Mouse (Mus musculus): ENCODE results near the gene Plaur. TPM values are rescaled to one million over a fixed set of nuclear protein-coding genes. Genes with fewer than 3 reads are reported as not detected.

Gene Plaur
- 0.79 and 0.97 TPM in 2 replicates for polyA plus RNA-seq (2012; rRNA removed)

GRCm38 (mm10) chr7:24462388-24463319 lies at the start of gene Plaur:
Gene Plaur (plus strand): TSS chr7:24462484.
- no peak for DNase-seq
- 8% methylated on average over 27 of the region's 27 CpGs for WGBS
- Histone ChIP-seq H3K27ac (ENCODE audit: insufficient read depth, low read length) (no peak within 1 kb of the TSS; the same call in 1 of the 2 replicates), H3K4me3 (replicated peaks; ENCODE audit: insufficient read depth, low read depth, low read length) (no peak within 1 kb of the TSS), H3K4me1 (ENCODE audit: control insufficient read depth, insufficient read depth, low read length) (no peaks in the 10 kb centered on the region), H3K27me3 (ENCODE audit: control insufficient read depth, insufficient read depth, low read length) (no peaks in the 10 kb centered on the region)
- TF ChIP-seq CTCF (IDR thresholded peaks at IDR 0.05; ENCODE audit: borderline replicate concordance, insufficient read depth, low read depth, low read length) (no peak), POLR2A (IDR thresholded peaks at IDR 0.05; ENCODE audit: borderline replicate concordance, insufficient read depth, low read length) (no peak)

- no peak for DNase-seq
- Histone ChIP-seq H3K4me3 (replicated peaks; ENCODE audit: insufficient read depth, low read depth, low read length) (no peak overlapping the region), H3K27ac (ENCODE audit: insufficient read depth, low read length) (no peak overlapping the region), H3K4me1 (ENCODE audit: control insufficient read depth, insufficient read depth, low read length) (peaks cover 6% of the 10 kb centered on the region), H3K27me3 (ENCODE audit: control insufficient read depth, insufficient read depth, low read length) (no peaks in the 10 kb centered on the region)
- TF ChIP-seq POLR2A (IDR thresholded peaks at IDR 0.05; ENCODE audit: borderline replicate concordance, insufficient read depth, low read length) (no peak), CTCF (IDR thresholded peaks at IDR 0.05; ENCODE audit: borderline replicate concordance, insufficient read depth, low read depth, low read length) (no peak)
- 85% methylated on average over 3 of the region's 3 CpGs for WGBS
Measured at GRCm38 (mm10) chr7:24413630-24414029, 48.7 kb upstream of the Plaur start.

- no peaks in the 10 kb centered on the region for H3K27me3 ChIP-seq (ENCODE audit: control insufficient read depth, insufficient read depth, low read length)
- DNase-seq = no peak
- TF ChIP-seq CTCF (IDR thresholded peaks at IDR 0.05; ENCODE audit: borderline replicate concordance, insufficient read depth, low read depth, low read length) = no peak
- TF ChIP-seq POLR2A (IDR thresholded peaks at IDR 0.05; ENCODE audit: borderline replicate concordance, insufficient read depth, low read length) = no peak
- peaks cover 5% of the 10 kb centered on the region; the same call in 1 of the 2 replicates for H3K4me1 ChIP-seq (ENCODE audit: control insufficient read depth, insufficient read depth, low read length)
- H3K27ac ChIP-seq (ENCODE audit: insufficient read depth, low read length) = no peak overlapping the region
- WGBS = 19% methylated on average over 7 of the region's 7 CpGs
- H3K4me3 ChIP-seq (replicated peaks; ENCODE audit: insufficient read depth, low read depth, low read length) = no peak overlapping the region
Measured at GRCm38 (mm10) chr7:24415261-24415660, 47.0 kb upstream of the Plaur start.

GRCm38 (mm10) chr7:24419579-24419978 lies 42.7 kb upstream of the Plaur start:
- DNase-seq = no peak
- Histone ChIP-seq H3K4me3 (replicated peaks; ENCODE audit: insufficient read depth, low read depth, low read length) (no peak overlapping the region), H3K27me3 (ENCODE audit: control insufficient read depth, insufficient read depth, low read length) (no peaks in the 10 kb centered on the region), H3K27ac (ENCODE audit: insufficient read depth, low read length) (no peak overlapping the region), H3K4me1 (ENCODE audit: control insufficient read depth, insufficient read depth, low read length) (peaks cover 32% of the 10 kb centered on the region)
- 57% methylated on average over 8 of the region's 8 CpGs for WGBS
- no peak for TF ChIP-seq POLR2A (IDR thresholded peaks at IDR 0.05; ENCODE audit: borderline replicate concordance, insufficient read depth, low read length)
- no peak for TF ChIP-seq CTCF (IDR thresholded peaks at IDR 0.05; ENCODE audit: borderline replicate concordance, insufficient read depth, low read depth, low read length)

- TF ChIP-seq POLR2A (IDR thresholded peaks at IDR 0.05; ENCODE audit: borderline replicate concordance, insufficient read depth, low read length) = no peak
- no peak; the same call in 1 of the 2 replicates for TF ChIP-seq CTCF (IDR thresholded peaks at IDR 0.05; ENCODE audit: borderline replicate concordance, insufficient read depth, low read depth, low read length)
- WGBS = 16% methylated on average over 7 of the region's 7 CpGs
- no peaks in the 10 kb centered on the region for H3K27me3 ChIP-seq (ENCODE audit: control insufficient read depth, insufficient read depth, low read length)
- peaks cover 42% of the 10 kb centered on the region for H3K4me1 ChIP-seq (ENCODE audit: control insufficient read depth, insufficient read depth, low read length)
- no peak overlapping the region for H3K27ac ChIP-seq (ENCODE audit: insufficient read depth, low read length)
- H3K4me3 ChIP-seq (replicated peaks; ENCODE audit: insufficient read depth, low read depth, low read length) = no peak overlapping the region
- DNase-seq = peak in 1 of 2 experiments; percentile 45
Measured at GRCm38 (mm10) chr7:24421648-24422047, 40.6 kb upstream of the Plaur start.

GRCm38 (mm10) chr7:24422251-24422650 lies 40.0 kb upstream of the Plaur start:
- H3K27ac ChIP-seq (ENCODE audit: insufficient read depth, low read length) = no peak overlapping the region
- WGBS = 22% methylated on average over 8 of the region's 8 CpGs
- H3K4me1 ChIP-seq (ENCODE audit: control insufficient read depth, insufficient read depth, low read length) = peaks cover 44% of the 10 kb centered on the region
- no peak overlapping the region for H3K4me3 ChIP-seq (replicated peaks; ENCODE audit: insufficient read depth, low read depth, low read length)
- no peaks in the 10 kb centered on the region for H3K27me3 ChIP-seq (ENCODE audit: control insufficient read depth, insufficient read depth, low read length)
- peak; percentile 62 to 64 for DNase-seq
- TF ChIP-seq POLR2A (IDR thresholded peaks at IDR 0.05; ENCODE audit: borderline replicate concordance, insufficient read depth, low read length) = no peak
- no peak for TF ChIP-seq CTCF (IDR thresholded peaks at IDR 0.05; ENCODE audit: borderline replicate concordance, insufficient read depth, low read depth, low read length)

GRCm38 (mm10) chr7:24423107-24423763 lies 39.0 kb upstream of the Plaur start:
- TF ChIP-seq POLR2A (IDR thresholded peaks at IDR 0.05; ENCODE audit: borderline replicate concordance, insufficient read depth, low read length) (no peak), CTCF (IDR thresholded peaks at IDR 0.05; ENCODE audit: borderline replicate concordance, insufficient read depth, low read depth, low read length) (no peak)

More at GRCm38 (mm10) chr7:24423107-24423763, 39.0 kb upstream of the Plaur start:
- H3K27ac ChIP-seq (ENCODE audit: insufficient read depth, low read length) = no peak overlapping the region
- 83% methylated on average over 15 of the region's 15 CpGs for WGBS
- no peak for DNase-seq
- no peak overlapping the region for H3K4me3 ChIP-seq (replicated peaks; ENCODE audit: insufficient read depth, low read depth, low read length)
- H3K27me3 ChIP-seq (ENCODE audit: control insufficient read depth, insufficient read depth, low read length) = no peaks in the 10 kb centered on the region
- H3K4me1 ChIP-seq (ENCODE audit: control insufficient read depth, insufficient read depth, low read length) = peaks cover 52% of the 10 kb centered on the region
